Mouse (Mus musculus) ES-E14 (cell line): Measurements from ENCODE around the gene Diras1. TPM values are rescaled to one million over a fixed set of nuclear protein-coding genes. Genes with fewer than 3 reads are reported as not detected.

Experiments
- DNase-seq: peaks from one replicate; pipeline ENCODE4 v3.0.0-alpha.2; 2013; ENCODE audit warnings: low read depth, low spot score
- H3K27ac ChIP-seq: 2 replicates; pipeline ENCODE4 v1.5.1; 2012; ENCODE audit warnings: low read depth, mild to moderate bottlenecking, low read length, moderate library complexity, mixed read lengths; ENCODE audit not compliant: poor library complexity, insufficient read depth, severe bottlenecking
- H3K36me3 ChIP-seq: 2 replicates; pipeline ENCODE4 v1.6.1; 2012; ENCODE audit warnings: mild to moderate bottlenecking, low read length, moderate library complexity, mixed read lengths; ENCODE audit not compliant: control insufficient read depth, poor library complexity, insufficient read depth, severe bottlenecking
- H3K4me1 ChIP-seq, 2 experiments: fragments of 150-350 bp in 1 of 2; sonication (generic) in 1 of 2; 2 replicates each; pipeline ENCODE4 v1.6.1; 2012; ENCODE audit warnings: low read length in 2 of 2, mild to moderate bottlenecking in 1 of 2, mixed read lengths in 1 of 2; ENCODE audit not compliant: control insufficient read depth in 2 of 2, insufficient read depth in 2 of 2, poor library complexity in 1 of 2
- H3K4me3 ChIP-seq, 2 experiments: fragments of 150-350 bp in 1 of 2; sonication (generic) in 1 of 2; 2 replicates each; pipeline ENCODE4 v1.5.1; 2012; ENCODE audit warnings: low read length in 2 of 2, low read depth in 1 of 2, mild to moderate bottlenecking in 1 of 2, mixed read lengths in 1 of 2; ENCODE audit not compliant: insufficient read depth in 1 of 2, poor library complexity in 1 of 2, severe bottlenecking in 1 of 2
- H3K9ac ChIP-seq: 2 replicates; pipeline ENCODE4 v1.6.1; 2012; ENCODE audit warnings: low read depth, mild to moderate bottlenecking, low read length, mixed read lengths; ENCODE audit not compliant: poor library complexity, insufficient read depth, severe bottlenecking
- H3K9me3 ChIP-seq: fragments of 150-350 bp; sonication (generic); 2 replicates; pipeline ENCODE4 v1.6.1; 2012; ENCODE audit warnings: low read depth, mild to moderate bottlenecking, low read length; ENCODE audit not compliant: control insufficient read depth, insufficient read depth
- CHD2 ChIP-seq: IDR thresholded peaks from 2 replicates; pipeline ENCODE4 v1.6.1; 2014; ENCODE audit warnings: mild to moderate bottlenecking, low read depth, low read length, inconsistent platforms
- HCFC1 ChIP-seq: IDR thresholded peaks from 2 replicates; pipeline ENCODE4 v1.6.1; 2012; ENCODE audit warnings: low read length, inconsistent platforms, borderline replicate concordance; ENCODE audit not compliant: insufficient read depth
- MAFK ChIP-seq: IDR thresholded peaks from 2 replicates; pipeline ENCODE4 v1.6.1; 2014; ENCODE audit warnings: mild to moderate bottlenecking, low read depth, low read length, inconsistent platforms; ENCODE audit not compliant: insufficient read depth
- ZC3H11A ChIP-seq: IDR thresholded peaks from 2 replicates; pipeline ENCODE4 v1.6.1; 2012; ENCODE audit warnings: low read depth, mild to moderate bottlenecking, inconsistent platforms, low read length, borderline replicate concordance
- ZNF384 ChIP-seq: IDR thresholded peaks from 2 replicates; pipeline ENCODE4 v1.6.1; 2012; ENCODE audit warnings: low read depth, low read length, inconsistent platforms
- in situ Hi-C, 2 experiments: fragments of 600-800 bp; cut with MboI; formaldehyde crosslinking; loops; one replicate each; pipeline ENCODE4 v1.15.1; 2025; ENCODE audit warnings: low sequenced_read_pairs in 2 of 2, inconsistent platforms in 1 of 2; ENCODE audit not compliant: unreplicated experiment in 2 of 2
- total RNA-seq: library from RNA; depleted of rRNA; stranded (reverse); fragments of 300-350 nt; gene quantifications from 2 replicates; pipeline ENCODE4 v1.2.3, GENCODE M21; 2012

Diras1 gene
- total RNA-seq, 1 experiment = 1.1 TPM

- Histone ChIP-seq H3K9me3 (no peaks in the 10 kb centered on the region), H3K27ac (no peak overlapping the region), H3K4me1 (peaks cover 0 to 16% of the 10 kb centered on the region in 2 experiments; a peak in 1 of 4 replicates), H3K36me3 (no peaks in the 10 kb centered on the region), H3K9ac (no peak overlapping the region), H3K4me3 (no peak overlapping the region)
- peak; percentile 82 for DNase-seq
- in situ Hi-C loops = loop anchor here in 1 of 2 experiments (5.0 kb wide), 1 partner anchor 112 kb away; no protein-coding TSS in a partner anchor
- TF ChIP-seq ZNF384 (no peak), CHD2 (no peak), HCFC1 (no peak), ZC3H11A (0 out of 2 replicates have a peak, but pooled peaks have one; percentile 27), MAFK (no peak)
These were observed 25.9 kb downstream of the Diras1 start for GRCm38 (mm10) chr10:80999362-81000196.

- H3K9ac ChIP-seq = no peak overlapping the region
- no peaks in the 10 kb centered on the region for H3K9me3 ChIP-seq
- no peaks in the 10 kb centered on the region for H3K36me3 ChIP-seq
- H3K4me3 ChIP-seq = no peak overlapping the region
- peaks cover 0 to 16% of the 10 kb centered on the region in 2 experiments; a peak in 1 of 4 replicates for H3K4me1 ChIP-seq
- DNase-seq = peak; percentile 82
- TF ChIP-seq MAFK (no peak), HCFC1 (peak; percentile 35; the same call in 1 of the 2 replicates), ZC3H11A (peak; percentile 41; the same call in 1 of the 2 replicates), ZNF384 (peak; percentile 93), CHD2 (no peak)
- no peak overlapping the region for H3K27ac ChIP-seq
- in situ Hi-C loops = loop anchor here in 1 of 2 experiments (5.0 kb wide), 1 partner anchor 111 kb away; no protein-coding TSS in a partner anchor
These were observed 26.7 kb downstream of the Diras1 start for GRCm38 (mm10) chr10:80998778-80999177.

GRCm38 (mm10) chr10:80998021-80998420 lies 27.4 kb downstream of the Diras1 start:
- Histone ChIP-seq H3K4me3 (peak overlapping the region in 1 of 2 experiments; percentile 21; a peak in 2 of 4 replicates), H3K4me1 (peaks cover 0 to 16% of the 10 kb centered on the region in 2 experiments; a peak in 1 of 4 replicates), H3K36me3 (no peaks in the 10 kb centered on the region), H3K9me3 (no peaks in the 10 kb centered on the region), H3K9ac (peak overlapping the region; percentile 14; the same call in 1 of the 2 replicates), H3K27ac (no peak overlapping the region)
- in situ Hi-C loops = loop anchor here in 1 of 2 experiments (5.0 kb wide), 1 partner anchor 111 kb away; no protein-coding TSS in a partner anchor
- DNase-seq = no peak
- no peak for TF ChIP-seq MAFK
- no peak for TF ChIP-seq ZNF384
- no peak for TF ChIP-seq CHD2
- no peak for TF ChIP-seq ZC3H11A
- TF ChIP-seq HCFC1 = no peak

GRCm38 (mm10) chr10:80997332-80997731 lies 28.1 kb downstream of the Diras1 start:
- TF ChIP-seq MAFK (no peak), HCFC1 (no peak), ZC3H11A (no peak), CHD2 (no peak), ZNF384 (no peak)
- Histone ChIP-seq H3K36me3 (no peaks in the 10 kb centered on the region), H3K9me3 (no peaks in the 10 kb centered on the region), H3K27ac (no peak overlapping the region), H3K4me3 (no peak overlapping the region), H3K4me1 (peaks cover 0 to 16% of the 10 kb centered on the region in 2 experiments; a peak in 1 of 4 replicates), H3K9ac (0 out of 2 replicates have a peak overlapping the region, but pooled peaks have one; percentile 14)
- in situ Hi-C loops = loop anchor here in 1 of 2 experiments (5.0 kb wide), 1 partner anchor 110 kb away; no protein-coding TSS in a partner anchor
- no peak for DNase-seq
